Mouse (Mus musculus) C2C12 (cell line): ENCODE results near the gene Zbtb12. TPM values are rescaled to one million over a fixed set of nuclear protein-coding genes. Genes with fewer than 3 reads are reported as not detected.

ENCODE experiments used
- H3K27me3 ChIP-seq: one replicate; pipeline ENCODE4 v1.6.1; 2011; ENCODE audit not compliant: control insufficient read depth, insufficient read depth, insufficient read length
- H3K36me3 ChIP-seq: one replicate; pipeline ENCODE4 v1.6.1; 2011; ENCODE audit not compliant: control insufficient read depth, insufficient read depth
- H3K4me3 ChIP-seq: one replicate; pipeline ENCODE4 v1.5.1; 2011; ENCODE audit warnings: mild to moderate bottlenecking, control low read depth; ENCODE audit not compliant: poor library complexity, insufficient read depth, severe bottlenecking
- H3K79me2 ChIP-seq: one replicate; pipeline ENCODE4 v1.6.1; 2011; ENCODE audit not compliant: control insufficient read depth, insufficient read depth
- H3K79me3 ChIP-seq: one replicate; pipeline ENCODE4 v1.6.1; 2011; ENCODE audit warnings: low read depth, control low read depth
- H3ac ChIP-seq: one replicate; pipeline ENCODE3; 2011; ENCODE audit warnings: low read depth; ENCODE audit not compliant: control insufficient read depth, insufficient read length
- CEBPB ChIP-seq: IDR thresholded peaks from one replicate; pipeline ENCODE4 v1.6.1; 2011; ENCODE audit warnings: low read depth, mild to moderate bottlenecking, control low read depth, moderate library complexity
- CTCF ChIP-seq: IDR thresholded peaks from one replicate; pipeline ENCODE4 v1.5.1; 2011; ENCODE audit not compliant: control insufficient read depth, insufficient read depth, insufficient read length
- FOSL1 ChIP-seq: IDR thresholded peaks from one replicate; pipeline ENCODE4 v1.8.0; 2011; ENCODE audit warnings: mild to moderate bottlenecking, low read length; ENCODE audit not compliant: poor library complexity, insufficient read depth, severe bottlenecking
- MAX ChIP-seq: IDR thresholded peaks from one replicate; pipeline ENCODE4 v1.6.1; 2011; ENCODE audit warnings: mild to moderate bottlenecking, control low read depth
- MYOD1 ChIP-seq: IDR thresholded peaks from one replicate; pipeline ENCODE4 v1.6.1; 2011; ENCODE audit warnings: low read depth; ENCODE audit not compliant: control insufficient read depth, insufficient read length
- MYOG ChIP-seq: IDR thresholded peaks from one replicate; pipeline ENCODE4 v1.6.1; 2011; ENCODE audit not compliant: control insufficient read depth, insufficient read length; ENCODE audit errors: extremely low read depth
- USF1 ChIP-seq: IDR thresholded peaks from one replicate; pipeline ENCODE4 v1.6.1; 2011; ENCODE audit warnings: low read depth, mild to moderate bottlenecking, control low read depth, moderate library complexity
- polyA plus RNA-seq: library from polyadenylated mRNA; unstranded; fragments of >200 nt; fragmentation: generic; extraction: Trizol; gene quantifications from one replicate; pipeline ENCODE4 v1.2.1, GENCODE M21; 2012; ENCODE audit warnings: missing spikeins

The Zbtb12 gene
- polyA plus RNA-seq, 1 experiment, result 15.2 TPM

DNA sequence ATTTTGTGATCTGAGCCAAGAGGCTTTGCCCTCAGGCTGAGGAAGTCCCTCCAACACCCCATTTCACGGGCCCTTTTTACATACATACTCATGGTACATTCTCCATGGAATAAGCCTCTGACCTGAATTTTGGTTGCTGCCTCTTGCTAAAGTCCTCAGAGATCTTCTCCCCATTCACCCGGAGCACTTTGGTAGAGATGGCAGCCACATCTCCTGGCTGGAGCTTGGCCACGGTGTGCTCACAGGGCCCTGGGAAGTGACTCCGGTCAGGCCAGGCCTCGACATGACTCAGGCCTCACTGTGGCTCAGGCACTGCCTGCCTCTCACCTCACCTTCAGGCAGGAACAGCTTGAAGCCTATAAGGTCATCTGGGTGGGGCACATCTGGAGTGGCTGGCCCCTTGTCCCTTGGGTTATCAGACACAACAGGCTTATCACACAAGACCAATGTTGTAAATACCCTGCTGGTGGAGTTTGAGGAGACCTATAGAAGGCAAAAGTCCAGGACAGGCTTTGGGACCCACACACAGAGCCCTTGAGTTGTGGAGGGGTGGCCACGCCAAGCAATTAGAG, 38.5 kb upstream of the Zbtb12 start:
- TF ChIP-seq MYOG (no peak), USF1 (no peak), MYOD1 (no peak), CTCF (no peak), CEBPB (no peak), FOSL1 (no peak), MAX (no peak)
- Histone ChIP-seq H3K27me3 (no peaks in the 10 kb centered on the region), H3K79me3 (peaks cover 11% of the 10 kb centered on the region), H3K36me3 (peaks cover 28% of the 10 kb centered on the region), H3ac (no peak overlapping the region), H3K79me2 (peaks cover 25% of the 10 kb centered on the region), H3K4me3 (no peak overlapping the region)

DNA sequence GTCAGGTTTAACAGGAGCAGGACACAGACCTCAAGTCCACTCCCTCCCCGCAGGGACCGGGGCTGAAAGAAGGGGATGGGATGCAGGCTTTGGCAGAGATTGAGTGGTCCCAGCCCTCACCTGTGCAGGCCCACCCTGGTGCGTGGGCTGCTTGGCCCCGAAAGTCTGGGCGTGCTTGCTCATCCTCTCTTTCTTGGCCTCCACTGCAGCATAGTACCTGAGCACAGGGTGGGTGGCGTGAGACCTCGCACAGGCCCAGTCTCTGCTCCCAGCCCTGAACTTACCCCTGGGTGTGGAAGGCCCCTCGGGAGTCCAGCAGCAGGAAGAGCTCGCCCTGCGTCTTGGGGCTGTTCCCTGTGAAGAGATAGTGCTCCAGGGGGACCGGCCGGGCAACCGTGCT, 34.4 kb upstream of the Zbtb12 start:
- TF ChIP-seq MAX (no peak), CTCF (no peak), CEBPB (no peak), FOSL1 (no peak), MYOG (no peak), MYOD1 (no peak), USF1 (no peak)
- H3K4me3 ChIP-seq, result no peak overlapping the region
- H3K79me2 ChIP-seq, result peaks cover 7% of the 10 kb centered on the region
- peaks cover 19% of the 10 kb centered on the region for H3K36me3 ChIP-seq
- peaks cover 4% of the 10 kb centered on the region for H3K79me3 ChIP-seq
- no peak overlapping the region for H3ac ChIP-seq
- no peaks in the 10 kb centered on the region for H3K27me3 ChIP-seq

DNA sequence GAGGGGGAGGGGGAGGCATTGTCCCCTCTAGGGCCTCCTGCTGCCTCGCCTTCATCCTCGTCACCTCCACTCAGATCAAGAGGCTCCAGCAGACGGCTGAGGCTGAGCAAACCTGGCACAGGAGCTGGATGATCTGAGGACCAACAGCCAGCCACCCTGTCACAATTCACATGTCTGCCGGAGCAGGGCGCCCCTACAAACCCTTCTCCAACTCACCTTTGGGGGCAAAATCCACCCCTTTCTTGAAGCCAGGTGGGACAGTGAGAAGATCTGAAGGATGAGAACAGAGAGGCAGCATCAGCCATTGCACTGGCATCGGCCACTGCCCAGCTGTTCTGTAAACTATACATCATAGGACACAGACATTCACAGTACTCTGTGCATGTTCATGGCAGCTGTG, 32.1 kb upstream of the Zbtb12 start:
- Histone ChIP-seq H3K79me3 (peaks cover 16% of the 10 kb centered on the region), H3ac (no peak overlapping the region), H3K27me3 (no peaks in the 10 kb centered on the region), H3K4me3 (no peak overlapping the region), H3K79me2 (peaks cover 28% of the 10 kb centered on the region), H3K36me3 (peaks cover 24% of the 10 kb centered on the region)
- TF ChIP-seq MYOG (no peak), FOSL1 (no peak), CTCF (no peak), USF1 (no peak), CEBPB (no peak), MAX (no peak), MYOD1 (no peak)

DNA sequence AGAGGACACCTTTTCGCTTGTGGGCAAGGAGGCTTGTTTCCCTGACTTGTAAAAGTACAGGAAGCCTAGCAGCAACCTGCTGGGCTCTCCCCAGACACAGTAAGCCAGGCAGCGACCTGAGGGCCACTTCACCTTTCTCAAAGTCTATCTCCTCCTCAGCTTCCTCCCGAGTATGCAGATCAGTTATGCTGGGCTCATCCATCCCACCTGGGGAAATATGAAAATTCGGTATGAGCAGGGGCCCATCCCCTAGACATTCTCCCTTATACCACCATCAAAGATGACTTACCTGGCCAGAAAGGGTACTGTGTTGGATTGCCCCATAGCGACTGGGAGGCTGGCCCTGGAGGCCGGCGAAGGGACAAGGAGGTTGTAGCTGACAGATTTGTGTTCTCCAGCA, 31.7 kb upstream of the Zbtb12 start:
- Histone ChIP-seq H3K79me2 (peaks cover 31% of the 10 kb centered on the region), H3K79me3 (peaks cover 16% of the 10 kb centered on the region), H3K36me3 (peaks cover 28% of the 10 kb centered on the region), H3ac (no peak overlapping the region), H3K4me3 (no peak overlapping the region), H3K27me3 (no peaks in the 10 kb centered on the region)
- TF ChIP-seq USF1 (no peak), CTCF (no peak), FOSL1 (no peak), MAX (no peak), MYOG (no peak), MYOD1 (no peak), CEBPB (no peak)

DNA sequence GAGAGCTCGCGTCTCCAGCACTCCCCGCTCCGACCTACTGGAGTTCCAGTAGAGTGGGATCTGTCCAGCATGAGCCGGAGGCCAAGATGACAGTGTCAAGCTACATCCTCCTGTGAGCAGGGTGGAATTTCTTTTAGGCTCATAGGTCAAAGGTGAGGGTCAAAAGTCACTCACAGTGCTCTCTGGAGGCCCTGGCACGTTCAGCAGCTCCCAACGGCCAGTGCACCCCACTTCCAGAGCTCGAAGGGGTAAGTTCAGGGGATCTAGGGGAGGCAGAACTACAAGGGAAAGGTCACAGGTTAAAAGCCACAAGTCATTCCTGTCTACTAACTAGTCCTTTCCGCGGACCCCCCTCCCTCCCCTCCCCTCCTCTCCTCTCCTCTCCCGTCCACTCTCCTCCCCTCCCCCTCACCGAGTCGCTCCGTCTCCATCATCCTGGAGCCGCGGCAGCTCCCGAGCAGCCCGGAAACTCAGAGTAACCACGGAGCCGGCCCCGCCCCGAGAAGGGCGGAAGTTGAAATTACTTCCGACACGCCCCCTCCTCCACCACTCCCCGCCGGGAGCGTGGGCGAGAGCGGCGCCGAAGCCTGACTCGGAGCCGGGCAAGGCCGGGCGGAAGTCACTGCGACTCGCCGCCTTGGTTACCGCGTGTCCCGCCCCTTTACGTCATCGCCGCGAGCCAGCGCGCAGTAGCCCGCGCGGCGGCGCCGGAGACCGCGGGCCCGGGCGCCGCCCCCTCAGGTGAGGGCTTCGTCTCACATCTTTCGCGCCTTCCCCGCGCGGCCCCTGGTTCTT, 29.4 kb upstream of the Zbtb12 start, which contains the start of the genes Skiv2l and Nelfe:
Gene Skiv2l, minus strand, starts transcription at position 489 of the 795 bp plus-strand sequence.
Gene Nelfe, plus strand, starts transcription at position 670 of the 795 bp plus-strand sequence.
- Histone ChIP-seq H3K4me3 (peak within 1 kb of the TSS; percentile 99), H3K79me2 (peaks cover 31% of the 10 kb centered on the region), H3K36me3 (peaks cover 34% of the 10 kb centered on the region), H3ac (peak within 1 kb of the TSS; percentile 90), H3K79me3 (peaks cover 16% of the 10 kb centered on the region), H3K27me3 (no peaks in the 10 kb centered on the region)
- TF ChIP-seq CEBPB (no peak), MAX (peak; percentile 64)

DNA sequence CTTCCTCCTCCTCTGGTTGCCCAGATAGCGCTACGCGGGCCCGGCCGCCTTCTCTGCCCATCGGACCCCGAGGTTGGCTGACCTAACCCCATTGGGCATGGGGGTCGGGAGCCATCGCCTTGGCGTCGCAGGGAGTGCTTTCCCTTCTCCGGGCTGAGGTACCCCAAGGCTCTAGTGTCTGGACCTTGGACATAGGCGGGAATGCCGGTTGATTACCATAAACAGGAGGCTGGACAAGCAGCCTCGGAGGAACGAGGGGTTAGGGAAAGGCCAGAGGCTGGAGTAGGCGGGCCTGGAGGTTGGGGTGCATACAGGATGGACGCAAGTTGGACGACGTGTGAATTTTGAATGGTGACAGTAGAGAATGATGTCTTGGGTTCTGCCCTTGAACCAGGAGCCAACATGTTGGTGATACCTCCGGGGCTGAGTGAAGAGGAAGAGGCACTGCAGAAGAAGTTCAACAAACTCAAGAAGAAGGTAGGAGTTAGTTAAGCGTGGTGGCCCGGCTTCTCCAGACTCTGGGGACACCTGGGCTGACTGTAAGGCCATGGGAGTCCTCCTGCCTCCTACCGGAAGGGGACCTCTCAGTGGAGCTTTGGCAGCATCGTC, 28.7 kb upstream of the Zbtb12 start:
- peak overlapping the region; percentile 99 for H3K4me3 ChIP-seq
- TF ChIP-seq MYOD1, result no peak
- no peak for TF ChIP-seq MYOG
- no peak for TF ChIP-seq MAX
- no peak for TF ChIP-seq CTCF
- TF ChIP-seq CEBPB, result no peak
- no peak for TF ChIP-seq FOSL1
- no peak for TF ChIP-seq USF1
- H3K36me3 ChIP-seq, result peaks cover 38% of the 10 kb centered on the region
- H3K27me3 ChIP-seq, result no peaks in the 10 kb centered on the region
- H3K79me3 ChIP-seq, result peaks cover 16% of the 10 kb centered on the region
- H3K79me2 ChIP-seq, result peaks cover 31% of the 10 kb centered on the region
- H3ac ChIP-seq, result peak overlapping the region; percentile 90
